Mouse (Mus musculus): Measurements from ENCODE around the gene Fen1. TPM values are rescaled to one million over a fixed set of nuclear protein-coding genes. Genes with fewer than 3 reads are reported as not detected.

Fen1 gene
- polyA plus RNA-seq, 1 experiment = 31.2 TPM

- no peak for TF ChIP-seq POLR2A (IDR thresholded peaks at IDR 0.05; ENCODE audit: borderline replicate concordance, low read depth, low read length)
- TF ChIP-seq CTCF (IDR thresholded peaks at IDR 0.05; ENCODE audit: low read depth, low read length) = no peak
- H3K4me3 ChIP-seq (ENCODE audit: insufficient read depth, low read length) = no peak overlapping the region
- H3K27ac ChIP-seq (ENCODE audit: insufficient read depth, low read depth, low read length) = no peak overlapping the region
- H3K4me1 ChIP-seq (ENCODE audit: control insufficient read depth, insufficient read depth, low read length) = no peaks in the 10 kb centered on the region; the same call in 1 of the 2 replicates
Observed at GRCm38 (mm10) chr19:10157725-10158124, 46.2 kb downstream of the Fen1 start.

GRCm38 (mm10) chr19:10149189-10149588 lies 54.8 kb downstream of the Fen1 start:
- TF ChIP-seq POLR2A (IDR thresholded peaks at IDR 0.05; ENCODE audit: borderline replicate concordance, low read depth, low read length) = no peak
- TF ChIP-seq CTCF (IDR thresholded peaks at IDR 0.05; ENCODE audit: low read depth, low read length) = no peak
- no peak overlapping the region for H3K4me3 ChIP-seq (ENCODE audit: insufficient read depth, low read length)
- H3K27ac ChIP-seq (ENCODE audit: insufficient read depth, low read depth, low read length) = no peak overlapping the region
- H3K4me1 ChIP-seq (ENCODE audit: control insufficient read depth, insufficient read depth, low read length) = peaks cover 12% of the 10 kb centered on the region

Other genes with a start within 250 kb of the Fen1 start
- 20,335 and 20,363 TPM in 2 replicates for gene Fth1, start 223.6 kb downstream of the Fen1 start, polyA plus RNA-seq (2012; ENCODE audit: insufficient read depth, insufficient read length, missing spikeins)
- 0.44 and 2.3 TPM in 2 replicates for gene Best1, start 202.5 kb downstream of the Fen1 start, polyA plus RNA-seq (2012; ENCODE audit: insufficient read depth, insufficient read length, missing spikeins)
- 156 and 178 TPM in 2 replicates for gene Rab3il1, start 202.5 kb downstream of the Fen1 start, polyA plus RNA-seq (2012; ENCODE audit: insufficient read depth, insufficient read length, missing spikeins)
- 4.6 and 6.5 TPM in 2 replicates for gene Fads3, start 162.6 kb downstream of the Fen1 start, polyA plus RNA-seq (2012; ENCODE audit: insufficient read depth, insufficient read length, missing spikeins)
- 6.4 and 10.8 TPM in 2 replicates for gene Fads2, start 102.4 kb downstream of the Fen1 start, polyA plus RNA-seq (2012; ENCODE audit: insufficient read depth, insufficient read length, missing spikeins)
- 99.3 and 119 TPM in 2 replicates for gene Fads1, start 21.3 kb downstream of the Fen1 start, polyA plus RNA-seq (2012; ENCODE audit: insufficient read depth, insufficient read length, missing spikeins)
- 146 and 159 TPM in 2 replicates for gene Tmem258, start 155 bp downstream of the Fen1 start, polyA plus RNA-seq (2012; ENCODE audit: insufficient read depth, insufficient read length, missing spikeins)
- 0.12 TPM in 1 of 2 replicates, not detected in the other for gene Myrf, start 36.6 kb upstream of the Fen1 start, polyA plus RNA-seq (2012; ENCODE audit: insufficient read depth, insufficient read length, missing spikeins)
- gene Dagla, start 100.7 kb upstream of the Fen1 start, polyA plus RNA-seq (2012; ENCODE audit: insufficient read depth, insufficient read length, missing spikeins) = 2.8 and 3.2 TPM in 2 replicates
- gene Syt7, start 184.9 kb upstream of the Fen1 start, polyA plus RNA-seq (2012; ENCODE audit: insufficient read depth, insufficient read length, missing spikeins) = not detected in 2 replicates

Measured in bone marrow macrophage, adult 2 months (primary cell).